Mouse (Mus musculus): ENCODE data around the gene Gpr85.

- TF ChIP-seq CTCF (IDR thresholded peaks at IDR 0.05; ENCODE audit: extremely low read depth, insufficient read depth, low read length) = no peak
- peak; percentile 98 for TF ChIP-seq POLR2A (IDR thresholded peaks at IDR 0.05; ENCODE audit: extremely low read depth, insufficient read depth, low read length)
Measured at GRCm38 (mm10) chr6:13870919-13871624, 31.3 kb upstream of the Gpr85 start, which contains the start of gene 2610001J05Rik.
